Mouse (Mus musculus): ENCODE data around the gene Fbxw13.

- TF ChIP-seq GATA1 (IDR thresholded peaks at IDR 0.05; ENCODE audit: borderline replicate concordance, low read length), result no peak
- no peak for TF ChIP-seq CTCF (IDR thresholded peaks at IDR 0.05; ENCODE audit: low read depth, low read length)
- TF ChIP-seq TAL1 (conservative IDR thresholded peaks at IDR 0.05; ENCODE audit: low read depth, low read length), result no peak
- no peak for TF ChIP-seq POLR2AphosphoS5 (IDR thresholded peaks at IDR 0.05; ENCODE audit: insufficient replicate concordance, low read depth, low read length)
- no peak for TF ChIP-seq GATA2 (IDR thresholded peaks at IDR 0.05; ENCODE audit: borderline replicate concordance, low read depth, low read length)
Measured at GRCm38 (mm10) chr9:109199353-109199752, 3.6 kb upstream of the Fbxw13 start.
